Mouse (Mus musculus) left cerebral cortex, postnatal 25 days (tissue): ENCODE measurements around the gene Hoxb5. TPM values are rescaled to one million over a fixed set of nuclear protein-coding genes. Genes with fewer than 3 reads are reported as not detected.

Experiments
- DNase-seq, 2 experiments: peaks; one replicate each; pipeline ENCODE4 v3.0.0; 2022; ENCODE audit warnings: low spot score in 2 of 2, mixed read lengths in 1 of 2
- intact Hi-C: fragments of 180-260 bp; cut with DNase I; formaldehyde crosslinking; loops from one replicate; pipeline ENCODE4 v1.15.1; 2025
- total RNA-seq, 2 experiments: library from RNA; stranded (reverse); gene quantifications; 2 replicates each; pipeline ENCODE4 v1.2.3; 2021

The Hoxb5 gene
- total RNA-seq, 2 experiments from 2014 or later = not detected

GRCm38 (mm10) chr11:96269869-96270268, 33.3 kb upstream of the Hoxb5 start:
- DNase-seq = no peak
- intact Hi-C loops = loop anchor here (5.0 to 10.0 kb wide), 3 partner anchors 68 to 1125 kb away; partner anchors contain the start of genes Dlx4 and Hoxb2

- no peak for DNase-seq
- intact Hi-C loops = no loop called here
Observed at GRCm38 (mm10) chr11:96270996-96271540, 32.1 kb upstream of the Hoxb5 start, which contains the start of gene Hoxb9. Hoxb9 (plus strand) TSS chr11:96271457.

DNA sequence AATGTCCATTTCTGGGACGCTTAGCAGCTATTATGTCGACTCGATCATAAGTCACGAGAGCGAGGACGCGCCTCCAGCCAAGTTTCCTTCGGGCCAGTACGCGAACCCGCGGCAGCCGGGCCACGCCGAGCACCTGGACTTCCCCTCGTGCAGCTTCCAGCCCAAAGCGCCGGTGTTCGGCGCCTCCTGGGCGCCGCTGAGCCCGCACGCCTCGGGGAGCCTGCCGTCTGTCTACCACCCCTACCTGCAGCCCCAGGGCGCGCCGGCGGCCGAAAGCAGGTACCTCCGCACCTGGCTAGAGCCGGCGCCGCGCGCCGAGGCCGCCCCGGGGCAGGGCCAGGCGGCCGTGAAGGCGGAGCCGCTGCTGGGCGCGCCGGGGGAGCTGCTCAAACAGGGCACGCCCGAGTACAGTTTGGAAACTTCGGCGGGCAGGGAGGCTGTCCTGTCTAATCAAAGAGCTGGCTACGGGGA, 31.6 kb upstream of the Hoxb5 start:
- no peak for DNase-seq
- intact Hi-C loops = no loop called here

GRCm38 (mm10) chr11:96272024-96272921, 30.9 kb upstream of the Hoxb5 start:
- DNase-seq = no peak
- intact Hi-C loops = no loop called here

- intact Hi-C loops = no loop called here
- no peak for DNase-seq
Observed at GRCm38 (mm10) chr11:96274428-96274827, 28.7 kb upstream of the Hoxb5 start.

- no peak for DNase-seq
- intact Hi-C loops = loop anchor here (5.0 kb wide), 2 partner anchors 466 to 511 kb away; partner anchors contain the start of gene Cbx1
Observed at GRCm38 (mm10) chr11:96275896-96276295, 27.2 kb upstream of the Hoxb5 start.

DNA sequence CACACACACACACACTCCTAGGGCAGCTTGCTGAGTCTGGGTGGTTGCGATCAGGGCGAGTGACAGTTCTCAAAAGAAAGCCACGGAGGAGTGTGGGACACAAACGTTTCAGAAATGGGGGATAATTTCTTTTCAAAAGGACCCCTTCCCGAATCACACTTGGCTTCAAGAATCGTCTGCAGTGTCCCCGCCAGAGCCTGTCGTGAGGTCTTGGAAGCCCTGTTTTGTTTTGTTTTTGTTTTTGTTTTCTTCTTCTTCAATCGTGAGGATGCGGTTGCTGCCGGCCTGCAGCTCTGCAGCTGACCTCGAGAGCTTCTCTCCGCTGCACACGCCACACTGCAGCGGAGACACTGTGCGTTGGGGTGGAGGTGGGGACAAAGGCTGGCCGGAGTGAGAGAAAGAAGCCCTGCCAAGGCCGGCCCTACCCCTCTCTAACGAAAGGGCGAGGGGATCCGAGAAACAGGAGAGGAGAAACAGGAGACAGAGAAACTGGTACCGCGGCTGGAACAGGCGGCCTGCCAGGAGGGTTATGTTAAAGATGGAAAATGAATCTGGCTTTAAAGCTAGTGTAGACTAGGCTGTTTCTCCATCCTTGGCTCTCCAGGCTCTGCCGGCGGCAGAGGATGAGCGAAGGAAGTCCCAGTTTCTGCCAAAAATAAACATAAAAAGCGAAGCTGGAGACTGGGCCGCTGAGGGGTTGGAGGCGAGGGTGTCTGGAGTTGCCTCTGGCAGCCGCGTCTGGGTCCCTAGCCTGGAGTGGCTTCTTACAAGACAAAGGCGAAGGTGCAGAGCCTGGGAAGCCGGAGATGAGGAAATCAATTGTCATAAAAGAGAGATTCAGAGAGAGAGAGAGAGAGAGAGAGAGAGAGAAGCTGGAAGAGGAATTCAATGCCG, 25.7 kb upstream of the Hoxb5 start:
- no peak for DNase-seq
- intact Hi-C loops = loop anchor here (1.0 to 5.0 kb wide), 6 partner anchors 275 to 585 kb away; partner anchors contain the start of gene Cbx1

GRCm38 (mm10) chr11:96278324-96278723, 24.8 kb upstream of the Hoxb5 start:
- intact Hi-C loops = loop anchor here (1.0 to 5.0 kb wide), 6 partner anchors 274 to 584 kb away; partner anchors contain the start of gene Cbx1
- no peak for DNase-seq

- peak; percentile 83 to 89 for DNase-seq
- intact Hi-C loops = loop anchor here (1.0 to 5.0 kb wide), 6 partner anchors 274 to 584 kb away; partner anchors contain the start of gene Cbx1
Observed at GRCm38 (mm10) chr11:96278773-96279172, 24.4 kb upstream of the Hoxb5 start.

GRCm38 (mm10) chr11:96279421-96280233, 23.5 kb upstream of the Hoxb5 start:
- no peak for DNase-seq
- intact Hi-C loops = loop anchor here (2.0 to 5.0 kb wide), 7 partner anchors 258 to 583 kb away; partner anchors contain the start of genes Cbx1 and Igf2bp1

- intact Hi-C loops = loop anchor here (5.0 kb wide), 2 partner anchors 257 to 273 kb away; partner anchors contain the start of gene Igf2bp1
- DNase-seq = no peak
Observed at GRCm38 (mm10) chr11:96280399-96281378, 22.4 kb upstream of the Hoxb5 start.

- intact Hi-C loops = loop anchor here (5.0 kb wide), 2 partner anchors 256 to 274 kb away; partner anchors contain the start of gene Igf2bp1
- DNase-seq = no peak
Observed at GRCm38 (mm10) chr11:96281396-96281795, 21.7 kb upstream of the Hoxb5 start.

DNA sequence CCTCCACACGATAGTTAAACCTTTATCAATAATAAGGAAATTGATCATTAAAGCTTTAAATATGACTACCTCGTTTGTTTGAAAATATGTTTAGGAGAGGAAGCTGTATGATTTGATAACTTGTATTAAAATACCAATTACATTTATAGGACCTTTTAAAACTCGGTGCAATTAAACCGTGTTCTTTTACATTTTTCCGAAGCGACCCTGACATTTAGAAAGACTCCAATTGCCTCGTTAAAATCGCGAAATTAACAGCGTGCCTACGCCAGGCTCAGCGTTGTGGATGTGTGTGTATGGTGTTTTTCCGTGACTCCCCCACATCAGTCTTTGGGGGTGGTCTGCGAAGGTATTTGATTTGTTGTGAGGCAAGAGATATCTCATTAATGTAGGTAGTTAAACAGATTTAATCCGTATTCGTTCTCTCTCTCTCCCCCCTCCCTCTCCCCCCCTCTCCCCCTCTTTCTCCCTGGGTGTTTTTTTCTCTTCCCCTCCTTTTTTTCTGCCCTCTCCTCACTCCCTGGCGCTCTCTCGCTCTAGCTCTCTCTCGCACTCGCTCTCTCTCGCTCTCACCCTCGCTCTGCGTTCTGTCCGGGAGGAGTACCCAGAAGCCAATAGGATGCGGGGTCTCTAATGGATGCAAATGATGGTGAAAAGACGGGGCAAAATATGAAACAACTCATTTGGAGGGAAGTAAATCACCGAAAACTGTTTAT, 21.1 kb upstream of the Hoxb5 start, which contains the start of gene Hoxb8:
Gene Hoxb8 (plus strand): TSS at position 51 of the 716 bp plus-strand sequence.
- no peak for DNase-seq
- intact Hi-C loops = loop anchor here (5.0 kb wide), 2 partner anchors 255 to 275 kb away; partner anchors contain the start of gene Igf2bp1

GRCm38 (mm10) chr11:96282795-96283430, 20.2 kb upstream of the Hoxb5 start:
- DNase-seq = no peak
- intact Hi-C loops = loop anchor here (5.0 kb wide), 2 partner anchors 254 to 276 kb away; partner anchors contain the start of gene Igf2bp1

DNA sequence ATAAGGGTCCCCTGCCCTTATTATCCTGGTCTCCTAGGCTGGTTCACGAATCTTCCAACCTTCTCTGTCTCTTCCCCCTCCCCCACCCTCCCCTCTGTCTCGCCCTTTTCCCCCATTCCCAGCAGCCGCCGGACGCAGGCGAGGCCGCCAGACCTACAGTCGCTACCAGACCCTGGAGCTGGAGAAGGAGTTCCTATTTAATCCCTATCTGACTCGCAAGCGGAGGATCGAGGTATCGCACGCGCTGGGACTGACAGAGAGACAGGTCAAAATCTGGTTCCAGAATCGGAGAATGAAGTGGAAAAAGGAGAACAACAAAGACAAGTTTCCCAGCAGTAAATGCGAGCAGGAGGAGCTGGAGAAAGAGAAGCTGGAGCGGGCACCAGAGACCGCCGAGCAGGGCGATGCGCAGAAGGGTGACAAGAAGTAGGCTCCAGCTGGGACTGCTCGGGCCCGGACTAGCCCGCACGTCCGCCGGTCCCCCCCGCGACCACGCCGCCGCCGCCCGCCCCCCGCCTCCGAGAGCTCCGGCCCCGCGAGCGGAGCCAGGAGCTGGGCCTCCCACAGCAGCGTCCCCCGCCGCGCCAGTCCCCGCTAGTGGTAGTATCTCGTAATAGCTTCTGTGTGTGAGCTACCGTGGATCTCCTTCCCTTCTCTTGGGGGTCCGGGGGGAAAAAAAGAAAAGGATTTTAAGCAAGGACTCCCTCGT, 18.9 kb upstream of the Hoxb5 start:
- no peak for DNase-seq
- intact Hi-C loops = loop anchor here (5.0 kb wide), 2 partner anchors 253 to 277 kb away; partner anchors contain the start of gene Igf2bp1
